Mouse (Mus musculus) CH12.LX (cell line): ENCODE results near the gene Ubr4. TPM values are rescaled to one million over a fixed set of nuclear protein-coding genes. Genes with fewer than 3 reads are reported as not detected.
"Not testable (repeated sequence)": the region's sequence is repeated elsewhere in the genome, so short reads cannot be mapped to it uniquely, and the experiment has no call there.

ENCODE experiments used
- DNase-seq: peaks from one replicate; pipeline ENCODE4 v3.0.0-alpha.2; 2013; ENCODE audit errors: extremely low read depth
- H3K27ac ChIP-seq: 2 replicates; pipeline ENCODE4 v1.5.1; 2012; ENCODE audit warnings: low read depth, mild to moderate bottlenecking, control low read depth, moderate library complexity; ENCODE audit not compliant: insufficient read depth
- H3K27me3 ChIP-seq: replicated peaks from 2 replicates; pipeline ENCODE3; 2012; ENCODE audit warnings: inconsistent platforms
- H3K36me3 ChIP-seq, 2 experiments: replicated peaks in 1 of 2; 2 replicates each; pipeline versions ENCODE3 to v1.6.1; 2012; ENCODE audit warnings: inconsistent platforms in 1 of 2, low read length in 1 of 2, mild to moderate bottlenecking in 1 of 2, mixed read lengths in 1 of 2, moderate library complexity in 1 of 2; ENCODE audit not compliant: control insufficient read depth in 1 of 2, insufficient read depth in 1 of 2
- H3K4me1 ChIP-seq, 2 experiments: 2 replicates each; pipeline ENCODE4 v1.6.1; 2012; ENCODE audit warnings: inconsistent platforms in 1 of 2, moderate library complexity in 1 of 2; ENCODE audit not compliant: insufficient read depth in 2 of 2, control insufficient read depth in 1 of 2
- H3K4me2 ChIP-seq: 2 replicates; pipeline ENCODE4 v1.6.1; 2012; ENCODE audit warnings: low read depth, mild to moderate bottlenecking, control low read depth; ENCODE audit not compliant: poor library complexity, insufficient read depth, severe bottlenecking
- H3K4me3 ChIP-seq, 3 experiments: fragments of 150-350 bp in 1 of 3; sonication (generic) in 1 of 3; replicated peaks in 1 of 3; 2 replicates each; pipeline versions ENCODE3 to v1.5.1; 2011 to 2012; ENCODE audit warnings: low read depth in 2 of 3, low read length in 2 of 3, mild to moderate bottlenecking in 2 of 3, moderate library complexity in 2 of 3, control low read depth in 1 of 3, improper control_type of control experiment in 1 of 3, inconsistent platforms in 1 of 3, mixed read lengths in 1 of 3; ENCODE audit not compliant: poor library complexity in 1 of 3
- H3K79me2 ChIP-seq: replicated peaks from 2 replicates; pipeline ENCODE4 v1.6.1; 2012; ENCODE audit warnings: mild to moderate bottlenecking, moderate library complexity; ENCODE audit not compliant: control insufficient read depth, poor library complexity, insufficient read depth, severe bottlenecking; ENCODE audit errors: extremely low read depth
- H3K9ac ChIP-seq: 2 replicates; pipeline ENCODE4 v1.6.1; 2012; ENCODE audit warnings: low read depth, mild to moderate bottlenecking, control low read depth, moderate library complexity; ENCODE audit not compliant: insufficient read depth
- H3K9me3 ChIP-seq: replicated peaks from 2 replicates; pipeline ENCODE3; 2012; ENCODE audit warnings: low read length, inconsistent platforms, mixed read lengths
- CHD1 ChIP-seq: IDR thresholded peaks from 2 replicates; pipeline ENCODE4 v1.6.1; 2012; ENCODE audit warnings: low read depth, low read length, improper control_type of control experiment, inconsistent platforms
- CHD2 ChIP-seq: IDR thresholded peaks from 2 replicates; pipeline ENCODE4 v1.6.1; 2011; ENCODE audit warnings: low read length, improper control_type of control experiment
- E2F4 ChIP-seq: IDR thresholded peaks from 2 replicates; pipeline ENCODE4 v1.6.1; 2011; ENCODE audit warnings: low read depth, low read length, improper control_type of control experiment; ENCODE audit not compliant: insufficient replicate concordance
- ELF1 ChIP-seq: IDR thresholded peaks from 2 replicates; pipeline ENCODE4 v1.6.1; 2014; ENCODE audit warnings: low read depth, mild to moderate bottlenecking, inconsistent platforms, low read length, improper control_type of control experiment
- EP300 ChIP-seq: IDR thresholded peaks from 2 replicates; pipeline ENCODE4 v1.6.1; 2011; ENCODE audit warnings: low read length, improper control_type of control experiment
- ETS1 ChIP-seq: conservative IDR thresholded peaks from 2 replicates; pipeline ENCODE4 v1.6.1; 2012; ENCODE audit warnings: low read depth, mild to moderate bottlenecking, inconsistent platforms, low read length, improper control_type of control experiment, moderate library complexity
- GABPA ChIP-seq: IDR thresholded peaks from 2 replicates; pipeline ENCODE4 v1.6.1; 2012; ENCODE audit warnings: low read depth, low read length, improper control_type of control experiment, inconsistent platforms; ENCODE audit not compliant: insufficient replicate concordance
- JUN ChIP-seq: IDR thresholded peaks from 2 replicates; pipeline ENCODE4 v1.6.1; 2011; ENCODE audit warnings: low read depth, mild to moderate bottlenecking, low read length, improper control_type of control experiment, moderate library complexity; ENCODE audit not compliant: insufficient read depth
- JUND ChIP-seq: conservative IDR thresholded peaks from 2 replicates; pipeline ENCODE4 v1.6.1; 2011; ENCODE audit warnings: low read depth, low read length, improper control_type of control experiment
- KAT2A ChIP-seq: IDR thresholded peaks from 2 replicates; pipeline ENCODE4 v1.6.1; 2012; ENCODE audit warnings: low read length, improper control_type of control experiment, inconsistent platforms; ENCODE audit not compliant: insufficient replicate concordance
- MAX ChIP-seq: IDR thresholded peaks from 2 replicates; pipeline ENCODE4 v1.6.1; 2011; ENCODE audit warnings: low read length, improper control_type of control experiment
- MXI1 ChIP-seq: IDR thresholded peaks from 2 replicates; pipeline ENCODE4 v1.6.1; 2011; ENCODE audit warnings: mild to moderate bottlenecking, low read depth, low read length, improper control_type of control experiment
- NELFE ChIP-seq: IDR thresholded peaks from 2 replicates; pipeline ENCODE4 v1.6.1; 2011; ENCODE audit warnings: low read depth, low read length, improper control_type of control experiment
- PAX5 ChIP-seq: IDR thresholded peaks from 2 replicates; pipeline ENCODE4 v1.6.1; 2012; ENCODE audit warnings: low read length, inconsistent platforms, mixed read lengths
- POLR2AphosphoS2 ChIP-seq: IDR thresholded peaks from 2 replicates; pipeline ENCODE4 v1.6.1; 2011; ENCODE audit warnings: low read depth, low read length, improper control_type of control experiment
- RAD21 ChIP-seq: IDR thresholded peaks from 2 replicates; pipeline ENCODE4 v1.6.1; 2011; ENCODE audit warnings: low read depth, mild to moderate bottlenecking, low read length, improper control_type of control experiment, moderate library complexity
- USF2 ChIP-seq: conservative IDR thresholded peaks from 2 replicates; pipeline ENCODE4 v1.6.1; 2011; ENCODE audit warnings: low read depth, low read length, improper control_type of control experiment
- ZC3H11A ChIP-seq: IDR thresholded peaks from 2 replicates; pipeline ENCODE4 v1.6.1; 2012; ENCODE audit warnings: low read depth, mild to moderate bottlenecking, inconsistent platforms, low read length, improper control_type of control experiment
- ZKSCAN1 ChIP-seq: IDR thresholded peaks from 2 replicates; pipeline ENCODE4 v1.6.1; 2012; ENCODE audit warnings: low read depth, inconsistent platforms, low read length, improper control_type of control experiment, borderline replicate concordance
- ZMIZ1 ChIP-seq: IDR thresholded peaks from 2 replicates; pipeline ENCODE4 v1.6.1; 2012; ENCODE audit warnings: low read depth, mild to moderate bottlenecking, inconsistent platforms, low read length, improper control_type of control experiment
- ZNF384 ChIP-seq: IDR thresholded peaks from 2 replicates; pipeline ENCODE4 v1.6.1; 2012; ENCODE audit warnings: low read depth, low read length, improper control_type of control experiment, inconsistent platforms
- dilution Hi-C: fragments of 300-500 bp; cut with MboI; formaldehyde crosslinking; loops from 2 replicates; pipeline ENCODE4 v1.14.3; 2020; ENCODE audit warnings: low sequenced_read_pairs; ENCODE audit not compliant: extremely low pct_unique_long_range_greater_than_20kb, extremely low pct_ligation_motif_present
- in situ Hi-C: fragments of 300-500 bp; cut with MboI; formaldehyde crosslinking; loops from 3 replicates; pipeline ENCODE4 v1.14.3; 2019; ENCODE audit warnings: low sequenced_read_pairs, low pct_ligation_motif_present, low pct_unique_long_range_greater_than_20kb, mixed read lengths
- polyA plus RNA-seq: library from polyadenylated mRNA; unstranded; fragments of >175 nt; gene quantifications from 2 replicates; pipeline ENCODE4 v1.2.1, GENCODE M21; 2012; ENCODE audit warnings: low read depth; ENCODE audit not compliant: insufficient read length
- total RNA-seq, 2 experiments: library from RNA; depleted of rRNA; stranded (reverse); fragments of 300-350 nt in 1 of 2; fragments of >200 nt in 1 of 2; gene quantifications; 2 replicates each; pipeline ENCODE4 v1.2.3; 2012 to 2014

The Ubr4 gene
- total and polyA plus RNA-seq, 3 experiments: 43.0 to 102 (median 90.8) TPM

GRCm38 (mm10) chr4:139382231-139382630 lies 29.8 kb downstream of the Ubr4 start:
- H3K4me1 ChIP-seq: peaks cover 6 to 35% of the 10 kb centered on the region in 2 experiments; a peak in 2 of 4 replicates
- no peaks in the 10 kb centered on the region for H3K9me3 ChIP-seq
- TF ChIP-seq ZMIZ1 (no peak), POLR2AphosphoS2 (no peak), CHD2 (no peak), JUND (no peak), ZNF384 (no peak), ELF1 (no peak), PAX5 (no peak), CHD1 (no peak), RAD21 (no peak), JUN (no peak), E2F4 (no peak), USF2 (no peak), EP300 (no peak), KAT2A (no peak)
- TF ChIP-seq, all 38 proteins: peak for 0
- Histone ChIP-seq H3K4me2 (peak overlapping the region; percentile 72), H3K79me2 (peaks cover 69% of the 10 kb centered on the region), H3K36me3 (peaks cover 7 to 31% of the 10 kb centered on the region in 2 experiments), H3K27me3 (no peaks in the 10 kb centered on the region), H3K9ac (0 out of 2 replicates have a peak overlapping the region, but pooled peaks have one; percentile 69), H3K4me3 (peak overlapping the region in 2 of 3 experiments; percentile 5 to 13), H3K27ac (no peak overlapping the region)
- in situ Hi-C loops (no loop called here), dilution Hi-C loops (no loop called here)
- no peak for DNase-seq

- H3K4me1 ChIP-seq: peaks cover 6 to 23% of the 10 kb centered on the region in 2 experiments; a peak in 2 of 4 replicates
- H3K36me3 ChIP-seq: peaks cover 21 to 52% of the 10 kb centered on the region in 2 experiments
- H3K79me2 ChIP-seq: peaks cover 76% of the 10 kb centered on the region
- H3K9ac ChIP-seq, H3K4me2 ChIP-seq, DNase-seq, in situ Hi-C loops, H3K27me3 ChIP-seq, H3K27ac ChIP-seq, H3K9me3 ChIP-seq, H3K4me3 ChIP-seq, dilution Hi-C loops: not testable (repeated sequence)
Observed at GRCm38 (mm10) chr4:139385841-139386240, 33.4 kb downstream of the Ubr4 start.

GRCm38 (mm10) chr4:139386869-139387319 lies 34.5 kb downstream of the Ubr4 start:
- peaks cover 6 to 22% of the 10 kb centered on the region in 2 experiments; a peak in 2 of 4 replicates for H3K4me1 ChIP-seq
- H3K27me3 ChIP-seq: no peaks in the 10 kb centered on the region
- no peak overlapping the region for H3K27ac ChIP-seq
- no peak overlapping the region for H3K4me2 ChIP-seq
- no peak overlapping the region for H3K9ac ChIP-seq
- H3K4me3 ChIP-seq: no peak overlapping the region
- peaks cover 31 to 62% of the 10 kb centered on the region in 2 experiments for H3K36me3 ChIP-seq
- no peak for DNase-seq
- no peaks in the 10 kb centered on the region for H3K9me3 ChIP-seq
- TF ChIP-seq ZKSCAN1 (no peak), ZNF384 (no peak), KAT2A (no peak), GABPA (no peak), CHD1 (no peak), NELFE (no peak), ZC3H11A (no peak), MXI1 (no peak), MAX (no peak), JUND (no peak), JUN (no peak), ETS1 (no peak), CHD2 (no peak)
- in situ Hi-C loops: no loop called here
- dilution Hi-C loops: no loop called here
- H3K79me2 ChIP-seq: peaks cover 66% of the 10 kb centered on the region
